Mouse (Mus musculus) ES-E14 (cell line): ENCODE data around the gene Gpr183. TPM values are rescaled to one million over a fixed set of nuclear protein-coding genes. Genes with fewer than 3 reads are reported as not detected.

ENCODE experiments used
- DNase-seq: peaks from one replicate; pipeline ENCODE4 v3.0.0-alpha.2; 2013; ENCODE audit warnings: low read depth, low spot score
- H3K27ac ChIP-seq: 2 replicates; pipeline ENCODE4 v1.5.1; 2012; ENCODE audit warnings: low read depth, mild to moderate bottlenecking, low read length, moderate library complexity, mixed read lengths; ENCODE audit not compliant: poor library complexity, insufficient read depth, severe bottlenecking
- H3K36me3 ChIP-seq: 2 replicates; pipeline ENCODE4 v1.6.1; 2012; ENCODE audit warnings: mild to moderate bottlenecking, low read length, moderate library complexity, mixed read lengths; ENCODE audit not compliant: control insufficient read depth, poor library complexity, insufficient read depth, severe bottlenecking
- H3K4me1 ChIP-seq, 2 experiments: fragments of 150-350 bp in 1 of 2; sonication (generic) in 1 of 2; 2 replicates each; pipeline ENCODE4 v1.6.1; 2012; ENCODE audit warnings: low read length in 2 of 2, mild to moderate bottlenecking in 1 of 2, mixed read lengths in 1 of 2; ENCODE audit not compliant: control insufficient read depth in 2 of 2, insufficient read depth in 2 of 2, poor library complexity in 1 of 2
- H3K4me3 ChIP-seq, 2 experiments: fragments of 150-350 bp in 1 of 2; sonication (generic) in 1 of 2; 2 replicates each; pipeline ENCODE4 v1.5.1; 2012; ENCODE audit warnings: low read length in 2 of 2, low read depth in 1 of 2, mild to moderate bottlenecking in 1 of 2, mixed read lengths in 1 of 2; ENCODE audit not compliant: insufficient read depth in 1 of 2, poor library complexity in 1 of 2, severe bottlenecking in 1 of 2
- H3K9ac ChIP-seq: 2 replicates; pipeline ENCODE4 v1.6.1; 2012; ENCODE audit warnings: low read depth, mild to moderate bottlenecking, low read length, mixed read lengths; ENCODE audit not compliant: poor library complexity, insufficient read depth, severe bottlenecking
- H3K9me3 ChIP-seq: fragments of 150-350 bp; sonication (generic); 2 replicates; pipeline ENCODE4 v1.6.1; 2012; ENCODE audit warnings: low read depth, mild to moderate bottlenecking, low read length; ENCODE audit not compliant: control insufficient read depth, insufficient read depth
- CHD2 ChIP-seq: IDR thresholded peaks from 2 replicates; pipeline ENCODE4 v1.6.1; 2014; ENCODE audit warnings: mild to moderate bottlenecking, low read depth, low read length, inconsistent platforms
- HCFC1 ChIP-seq: IDR thresholded peaks from 2 replicates; pipeline ENCODE4 v1.6.1; 2012; ENCODE audit warnings: low read length, inconsistent platforms, borderline replicate concordance; ENCODE audit not compliant: insufficient read depth
- MAFK ChIP-seq: IDR thresholded peaks from 2 replicates; pipeline ENCODE4 v1.6.1; 2014; ENCODE audit warnings: mild to moderate bottlenecking, low read depth, low read length, inconsistent platforms; ENCODE audit not compliant: insufficient read depth
- ZC3H11A ChIP-seq: IDR thresholded peaks from 2 replicates; pipeline ENCODE4 v1.6.1; 2012; ENCODE audit warnings: low read depth, mild to moderate bottlenecking, inconsistent platforms, low read length, borderline replicate concordance
- ZNF384 ChIP-seq: IDR thresholded peaks from 2 replicates; pipeline ENCODE4 v1.6.1; 2012; ENCODE audit warnings: low read depth, low read length, inconsistent platforms
- in situ Hi-C, 2 experiments: fragments of 600-800 bp; cut with MboI; formaldehyde crosslinking; loops; one replicate each; pipeline ENCODE4 v1.15.1; 2025; ENCODE audit warnings: low sequenced_read_pairs in 2 of 2, inconsistent platforms in 1 of 2; ENCODE audit not compliant: unreplicated experiment in 2 of 2
- total RNA-seq: library from RNA; depleted of rRNA; stranded (reverse); fragments of 300-350 nt; gene quantifications from 2 replicates; pipeline ENCODE4 v1.2.3, GENCODE M21; 2012

The Gpr183 gene
- total RNA-seq, 1 experiment: 0.45 TPM

GRCm38 (mm10) chr14:122000346-122001105 lies 35.5 kb upstream of the Gpr183 start:
- H3K27ac ChIP-seq: no peak overlapping the region
- H3K4me1 ChIP-seq: no peaks in the 10 kb centered on the region
- H3K4me3 ChIP-seq: no peak overlapping the region
- peaks cover 3% of the 10 kb centered on the region; the same call in 1 of the 2 replicates for H3K36me3 ChIP-seq
- DNase-seq: no peak
- no peaks in the 10 kb centered on the region for H3K9me3 ChIP-seq
- no peak for TF ChIP-seq MAFK
- no peak for TF ChIP-seq ZC3H11A
- TF ChIP-seq CHD2: no peak
- TF ChIP-seq HCFC1: no peak
- no peak for TF ChIP-seq ZNF384
- H3K9ac ChIP-seq: no peak overlapping the region
- in situ Hi-C loops: no loop called here

DNA sequence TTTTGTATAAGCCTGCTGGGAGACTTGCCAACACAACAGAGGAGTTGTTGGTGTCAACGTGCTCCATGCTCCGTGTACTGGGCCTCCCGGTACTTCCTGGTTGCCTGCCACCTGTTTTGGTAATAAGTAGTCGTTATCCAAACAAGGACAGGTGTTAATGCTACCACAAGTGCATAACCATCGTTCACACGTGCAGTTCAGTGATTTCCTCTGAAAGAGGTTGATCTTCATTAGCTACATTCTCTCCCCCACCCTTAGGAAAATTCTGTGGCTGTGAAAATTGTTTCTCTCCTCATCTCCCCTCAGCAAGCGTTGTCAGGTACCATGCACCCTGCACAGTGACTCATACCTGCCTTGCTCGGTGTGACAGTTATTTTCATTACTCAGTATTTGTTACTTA lies 34.5 kb upstream of the Gpr183 start:
- Histone ChIP-seq H3K4me1 (no peaks in the 10 kb centered on the region), H3K9me3 (no peaks in the 10 kb centered on the region), H3K9ac (no peak overlapping the region), H3K36me3 (peaks cover 5% of the 10 kb centered on the region; the same call in 1 of the 2 replicates), H3K27ac (no peak overlapping the region), H3K4me3 (no peak overlapping the region)
- in situ Hi-C loops: no loop called here
- no peak for DNase-seq
- TF ChIP-seq ZNF384 (no peak), CHD2 (no peak), ZC3H11A (no peak), MAFK (no peak), HCFC1 (no peak)

- Histone ChIP-seq H3K9ac (no peak overlapping the region), H3K9me3 (no peaks in the 10 kb centered on the region), H3K27ac (no peak overlapping the region), H3K36me3 (peaks cover 7% of the 10 kb centered on the region; the same call in 1 of the 2 replicates), H3K4me3 (no peak overlapping the region), H3K4me1 (no peaks in the 10 kb centered on the region)
- no peak for TF ChIP-seq ZC3H11A
- no peak for TF ChIP-seq HCFC1
- TF ChIP-seq MAFK: no peak
- no peak for DNase-seq
- in situ Hi-C loops: no loop called here
These were observed 31.8 kb upstream of the Gpr183 start for GRCm38 (mm10) chr14:121996786-121997185.

DNA sequence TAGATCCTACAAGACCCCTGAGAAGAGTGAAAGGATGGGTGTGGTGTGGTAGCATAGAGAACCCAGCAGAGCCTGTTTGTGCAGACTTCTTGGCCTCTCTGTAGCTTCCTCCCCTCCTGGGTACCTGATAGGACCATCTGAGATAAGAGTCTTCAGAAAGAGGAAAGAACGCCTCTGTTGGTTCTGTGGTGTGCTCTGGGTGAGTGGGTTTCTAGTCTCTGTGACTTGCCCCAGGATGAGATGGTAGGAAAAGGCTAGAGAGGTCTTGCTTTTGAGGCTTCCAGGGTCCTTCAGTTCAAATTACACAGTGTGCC lies 30.5 kb upstream of the Gpr183 start:
- no peak overlapping the region for H3K9ac ChIP-seq
- H3K4me3 ChIP-seq: no peak overlapping the region
- in situ Hi-C loops: no loop called here
- H3K27ac ChIP-seq: no peak overlapping the region
- TF ChIP-seq MAFK (no peak), CHD2 (no peak), ZC3H11A (no peak), HCFC1 (no peak), ZNF384 (no peak)
- no peaks in the 10 kb centered on the region for H3K4me1 ChIP-seq
- DNase-seq: no peak
- no peaks in the 10 kb centered on the region for H3K9me3 ChIP-seq
- peaks cover 7% of the 10 kb centered on the region; the same call in 1 of the 2 replicates for H3K36me3 ChIP-seq
